Mouse (Mus musculus) heart, adult 8-10 months (tissue): ENCODE results near the gene Gpr132. TPM values are rescaled to one million over a fixed set of nuclear protein-coding genes. Genes with fewer than 3 reads are reported as not detected.
A peak's percentile ranks its signal among the peaks of the same experiment; 100 is the strongest.

Experiments used
- DNase-seq: peaks from one replicate; pipeline ENCODE4 v3.0.0; 2022; ENCODE audit warnings: low spot score
- total RNA-seq, 4 experiments: library from RNA; stranded (reverse); gene quantifications; 2 replicates each; pipeline ENCODE4 v1.2.4; 2022

Gene Gpr132
- total RNA-seq: under 1 TPM; 0.25 to 0.52 (median 0.33) TPM

GRCm38 (mm10) chr12:112868178-112869087 lies at the start of gene Gpr132:
TSS of gene Gpr132 (minus strand) at chr12:112868228.
- DNase-seq: no peak

- DNase-seq: peak; percentile 63
Observed at GRCm38 (mm10) chr12:112917486-112917885, 49.5 kb upstream of the Gpr132 start.

DNA sequence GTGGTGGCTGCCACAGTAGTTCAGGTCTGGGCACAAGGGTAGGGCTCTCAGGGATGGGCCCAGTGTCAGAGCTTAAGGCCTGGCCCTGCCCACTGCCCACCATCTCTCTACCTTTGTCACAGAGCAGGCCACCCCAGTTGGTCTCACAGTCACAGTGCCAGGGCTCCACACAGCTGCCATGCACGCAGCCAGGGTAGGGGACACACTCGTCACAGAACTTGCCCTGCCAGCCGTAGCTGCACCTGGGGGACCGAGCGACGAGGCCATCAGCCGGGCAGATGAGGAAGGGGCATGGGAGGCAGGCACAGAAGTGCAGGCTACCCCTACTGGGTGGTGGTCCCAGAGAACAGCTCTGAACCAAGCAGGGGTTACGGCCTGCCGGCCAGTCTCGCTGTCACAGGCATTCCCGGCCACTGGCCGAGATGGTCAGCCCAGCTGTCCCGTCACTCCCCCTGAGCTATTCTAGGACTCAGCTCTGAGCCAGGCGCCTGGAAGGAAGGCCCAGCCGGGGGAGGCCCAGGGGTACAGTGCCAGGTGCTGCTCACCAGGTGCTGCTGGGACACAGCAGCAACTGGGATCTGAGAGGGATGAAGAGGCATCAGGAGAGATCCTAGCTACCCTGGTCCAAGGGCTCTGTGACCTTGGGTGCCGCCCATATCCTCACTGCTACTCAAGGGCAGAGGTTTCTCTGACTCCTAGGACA lies 48.8 kb upstream of the Gpr132 start:
- DNase-seq: peak; percentile 73

- no peak for DNase-seq
Observed at GRCm38 (mm10) chr12:112915587-112915986, 47.6 kb upstream of the Gpr132 start.

- peak; percentile 47 for DNase-seq
Observed at GRCm38 (mm10) chr12:112914527-112914926, 46.5 kb upstream of the Gpr132 start.

- DNase-seq: no peak
Observed at GRCm38 (mm10) chr12:112912951-112913745, 45.1 kb upstream of the Gpr132 start.

DNA sequence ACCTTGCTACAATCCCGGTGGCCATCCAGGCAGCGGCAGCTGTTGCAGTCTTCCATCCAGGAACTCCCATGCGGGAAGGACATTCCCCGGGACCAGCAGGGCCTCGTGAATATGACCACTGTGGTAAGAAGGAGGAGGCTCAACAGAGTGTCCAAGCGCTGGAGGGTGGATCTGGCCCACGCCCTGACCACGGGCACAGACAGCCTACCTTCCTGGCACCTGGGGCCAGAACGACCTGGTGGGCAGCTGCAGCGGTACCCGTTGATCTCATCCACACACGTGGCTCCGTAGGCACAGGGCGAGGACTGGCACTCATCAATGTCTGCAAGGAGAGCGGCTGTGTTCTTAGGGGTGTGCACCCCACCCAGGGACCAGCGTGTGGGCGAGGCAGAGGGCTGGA lies 43.7 kb upstream of the Gpr132 start:
- DNase-seq: no peak

DNA sequence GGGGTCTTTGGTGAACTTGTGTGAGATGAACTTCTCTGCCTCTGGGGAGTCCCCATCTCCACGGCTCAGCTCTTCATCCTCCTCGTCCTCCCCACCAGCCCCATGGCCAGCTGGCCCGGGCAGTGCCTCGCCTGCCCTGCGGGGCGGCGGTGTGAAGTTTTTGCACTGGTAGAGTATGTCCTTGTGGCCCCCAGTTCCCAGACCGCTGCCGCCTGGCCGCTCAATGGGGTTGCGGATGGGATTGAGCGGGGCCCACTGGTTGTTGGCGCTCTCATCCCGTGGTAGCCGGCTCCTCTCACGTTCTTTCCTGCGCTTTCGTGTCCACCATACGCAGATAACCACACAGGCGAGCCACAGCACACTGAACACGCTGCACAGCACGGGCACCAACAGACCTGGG lies 41.0 kb upstream of the Gpr132 start:
- DNase-seq: no peak

- DNase-seq: no peak
Observed at GRCm38 (mm10) chr12:112905001-112905400, 37.0 kb upstream of the Gpr132 start.

GRCm38 (mm10) chr12:112903941-112904340 lies 35.9 kb upstream of the Gpr132 start:
- no peak for DNase-seq

- no peak for DNase-seq
Observed at GRCm38 (mm10) chr12:112900641-112901040, 32.6 kb upstream of the Gpr132 start.

- DNase-seq: no peak
Observed at GRCm38 (mm10) chr12:112898960-112899359, 30.9 kb upstream of the Gpr132 start.

GRCm38 (mm10) chr12:112898351-112898750 lies 30.3 kb upstream of the Gpr132 start:
- DNase-seq: no peak

DNA sequence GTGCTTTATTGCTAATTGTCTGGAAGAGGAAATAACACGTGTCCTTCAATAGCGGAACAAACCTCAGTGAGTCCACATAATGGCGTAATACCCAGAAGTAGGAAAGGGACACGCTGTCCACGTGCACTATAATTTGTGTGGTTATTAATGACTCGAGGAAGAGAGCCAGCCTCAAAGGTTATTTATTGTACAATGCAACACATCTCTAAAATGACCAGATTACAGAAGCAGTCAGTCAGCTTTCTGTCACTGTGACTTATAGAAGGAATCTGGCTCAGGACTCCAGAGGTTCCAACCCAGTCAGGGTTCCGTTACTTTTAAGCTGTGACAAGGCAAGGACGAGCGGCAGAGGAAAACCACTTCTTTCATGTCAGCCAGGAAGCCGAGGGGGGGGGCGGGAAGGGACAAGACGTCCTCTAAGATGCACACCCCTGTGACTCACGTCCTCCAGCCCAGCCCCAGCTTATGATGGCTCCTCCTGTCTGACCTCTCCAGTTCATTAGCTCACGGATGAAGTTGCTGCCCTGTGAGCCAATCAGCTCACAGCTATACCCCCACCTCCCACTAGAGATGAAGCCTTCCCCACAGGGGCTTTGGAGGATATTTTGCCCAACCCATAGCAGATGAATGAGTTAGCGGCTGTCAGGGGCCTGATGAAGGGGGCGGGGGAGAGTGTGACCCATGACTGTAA lies 29.6 kb upstream of the Gpr132 start:
- peak; percentile 75 for DNase-seq

DNA sequence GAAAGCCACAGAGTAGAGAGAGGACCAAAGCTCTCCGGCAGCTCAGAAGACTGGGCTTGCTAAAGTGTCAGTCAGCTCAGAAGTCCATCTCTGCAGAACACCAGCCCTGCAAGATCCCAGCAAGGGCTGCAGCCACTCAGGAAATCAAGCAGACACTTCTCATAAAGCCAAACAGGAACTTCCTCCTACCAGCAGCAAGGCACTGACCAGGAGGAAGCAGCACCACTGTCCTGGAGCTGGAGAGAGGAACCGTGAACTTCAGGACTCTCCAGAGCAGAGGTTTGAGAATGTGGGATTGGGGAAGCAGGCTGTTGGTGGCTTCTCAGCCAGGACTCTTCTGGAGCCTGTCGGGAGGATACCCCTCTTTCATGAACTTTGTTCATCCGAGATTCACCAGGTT lies 26.9 kb upstream of the Gpr132 start:
- peak; percentile 58 for DNase-seq

DNA sequence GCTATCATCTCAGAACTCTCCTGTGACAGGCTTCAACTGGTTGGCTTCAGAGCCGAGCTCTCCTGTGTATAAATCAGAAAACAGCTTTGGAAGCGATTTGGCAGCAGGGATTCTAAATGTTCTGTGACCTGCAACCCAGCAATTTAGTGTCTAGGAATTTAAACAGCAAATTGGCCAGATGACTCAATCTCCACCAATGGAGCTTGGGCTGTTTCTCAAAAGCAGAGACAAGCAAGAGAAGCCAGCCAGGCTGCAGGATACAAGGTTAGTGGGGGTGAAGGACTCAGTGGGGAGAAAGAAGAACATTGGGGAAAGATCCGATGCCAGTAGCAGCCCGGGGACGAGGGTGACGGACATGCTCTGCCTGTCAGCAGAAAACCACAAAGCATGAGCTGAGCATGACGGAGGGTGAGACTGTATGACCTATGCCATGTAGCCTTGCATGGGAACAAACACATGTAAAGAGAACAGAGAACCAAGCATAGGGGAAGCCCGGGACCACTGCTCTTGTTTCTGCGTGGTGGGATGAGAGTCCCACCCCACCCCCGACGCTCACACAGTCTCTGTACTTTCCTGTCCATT lies 26.4 kb upstream of the Gpr132 start:
- DNase-seq: no peak

DNA sequence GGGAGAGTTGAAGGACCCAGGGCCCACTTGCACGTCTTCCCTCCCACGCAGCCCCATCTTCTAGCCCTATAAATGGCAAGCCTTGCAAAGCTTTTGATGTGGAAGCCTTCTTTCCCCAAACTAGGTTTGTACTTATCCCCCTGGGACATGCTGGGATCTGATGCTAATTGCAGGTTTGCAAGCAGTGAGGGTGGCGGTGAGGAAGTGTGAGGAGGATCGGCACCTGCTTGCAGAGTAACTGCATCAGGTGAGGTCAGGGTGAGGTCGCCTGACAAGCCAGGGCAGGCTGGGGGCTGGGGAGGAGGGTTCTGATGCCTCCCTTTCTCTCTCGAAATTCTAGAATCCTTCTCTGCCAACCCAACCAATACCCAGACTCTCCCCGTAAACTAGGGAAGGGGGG lies 17.4 kb upstream of the Gpr132 start:
- no peak for DNase-seq

DNA sequence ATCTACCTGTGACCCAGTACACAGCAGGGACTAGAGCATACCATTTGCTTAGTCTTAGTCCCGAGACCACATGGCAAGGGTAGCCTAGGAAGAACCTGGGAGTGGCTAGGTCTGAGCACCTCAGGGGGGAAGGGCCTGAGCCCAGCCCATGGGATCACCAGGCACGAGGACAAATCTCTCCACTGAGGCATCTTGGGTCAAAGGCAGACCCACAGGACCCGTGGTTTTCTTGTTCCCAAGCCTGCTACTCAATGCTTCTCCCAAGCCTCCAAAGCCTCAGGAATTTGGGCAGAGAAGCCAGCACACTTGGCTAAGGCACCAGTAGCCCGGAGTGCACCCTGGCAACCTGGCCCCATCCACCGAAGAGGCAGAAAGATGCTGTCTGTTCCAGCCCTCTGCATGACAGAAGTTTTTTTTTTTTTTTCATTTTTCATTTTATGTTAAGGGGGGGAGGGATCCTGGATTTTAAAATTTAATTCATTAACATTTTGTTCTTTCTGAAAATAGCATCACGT lies 13.3 kb upstream of the Gpr132 start:
- DNase-seq: no peak

DNA sequence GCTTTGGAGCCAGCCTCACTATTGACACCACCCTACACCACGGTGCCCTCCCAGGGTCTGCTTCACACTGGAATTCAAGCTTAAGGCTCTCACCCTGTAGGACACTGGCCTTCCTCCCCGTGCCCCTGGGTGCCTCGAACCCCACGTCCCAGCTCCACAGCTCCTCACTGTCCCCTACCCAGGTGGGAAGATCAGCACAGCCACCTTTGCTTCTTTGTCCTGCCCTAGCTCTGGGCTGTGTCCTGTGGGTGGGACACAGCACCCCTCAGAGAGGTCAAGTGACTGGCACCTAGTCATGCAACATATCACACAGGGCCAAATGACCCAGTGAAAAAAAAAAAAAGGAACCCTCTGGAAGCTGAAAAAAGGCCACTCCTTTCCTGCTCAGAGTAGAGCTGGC lies 12.6 kb upstream of the Gpr132 start:
- DNase-seq: no peak

DNA sequence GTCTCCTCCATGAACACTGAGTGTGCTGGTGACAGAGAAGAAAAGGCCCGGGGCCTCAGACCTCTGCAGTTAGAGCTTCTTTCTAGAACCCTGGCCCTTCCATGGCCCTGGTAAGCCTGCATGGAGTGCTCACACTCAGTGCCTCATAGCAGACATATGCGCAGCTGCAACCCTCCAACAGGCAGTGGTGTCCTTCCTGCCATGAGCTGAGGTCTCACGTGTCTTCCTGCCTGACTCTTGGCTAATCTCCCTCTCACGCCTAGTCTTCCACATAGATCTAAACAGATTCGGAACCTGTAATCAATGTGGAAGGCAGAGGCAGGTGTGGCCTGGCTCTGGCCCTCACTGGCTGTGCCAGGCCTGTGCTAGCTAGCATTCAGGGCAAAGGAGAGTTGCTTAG lies 11.7 kb upstream of the Gpr132 start:
- DNase-seq: no peak

GRCm38 (mm10) chr12:112877607-112878020 lies 9.6 kb upstream of the Gpr132 start:
- no peak for DNase-seq
